Mouse (Mus musculus): Measurements from ENCODE around the gene Ccl27b. TPM values are rescaled to one million over a fixed set of nuclear protein-coding genes. Genes with fewer than 3 reads are reported as not detected.
"Not testable (repeated sequence)": the region's sequence is repeated elsewhere in the genome, so short reads cannot be mapped to it uniquely, and the experiment has no call there.

Gene Ccl27b
- polyA plus RNA-seq (2014; fragmentation: Nextera tagmentation; extraction: Ambion mirVana), result not detected in 2 replicates

DNA sequence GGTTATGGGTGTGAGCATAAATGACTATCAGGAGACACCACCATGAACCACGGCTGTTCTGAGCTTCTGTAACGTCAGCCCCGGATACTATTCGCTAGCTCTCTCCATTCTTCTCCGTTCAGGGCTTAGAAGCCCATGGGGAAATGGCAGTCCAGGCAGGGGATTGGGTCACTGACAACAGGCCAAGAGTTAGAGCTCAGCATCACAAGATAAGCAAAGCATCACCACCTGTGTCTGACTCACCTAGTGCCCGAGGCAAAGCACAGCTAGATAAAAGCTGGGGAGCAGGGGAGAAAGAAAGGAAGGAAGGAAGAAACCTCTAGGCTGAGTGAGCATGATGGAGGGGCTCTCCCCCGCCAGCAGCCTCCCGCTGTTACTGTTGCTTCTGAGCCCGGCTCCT, at the start of gene Ccl27b:
Ccl27b (plus strand) TSS at position 301 of the 400 bp plus-strand sequence.
- not testable (repeated sequence) for H3K9me3 ChIP-seq (ENCODE audit: control insufficient read depth, low read depth, low read length); H3K27ac ChIP-seq (ENCODE audit: low read length); H3K36me3 ChIP-seq (ENCODE audit: control insufficient read depth, insufficient read depth, low read length); H3K27me3 ChIP-seq (ENCODE audit: control insufficient read depth, insufficient read depth, low read length); ATAC-seq (ENCODE audit: insufficient number of reproducible peaks, insufficient read depth, low FRiP score, low read depth); H3K4me1 ChIP-seq (ENCODE audit: control insufficient read depth, insufficient read depth, low read length); H3K4me2 ChIP-seq (replicated peaks; ENCODE audit: low read depth, low read length); H3K4me3 ChIP-seq (ENCODE audit: low read depth, low read length); H3K9ac ChIP-seq (replicated peaks; ENCODE audit: low read depth, low read length)
- no CpG with 5 or more reads among the region's 9 CpGs for WGBS

- no CpG with 5 or more reads among the region's 5 CpGs for WGBS
- H3K9me3 ChIP-seq (ENCODE audit: control insufficient read depth, low read depth, low read length); H3K9ac ChIP-seq (replicated peaks; ENCODE audit: low read depth, low read length); H3K27me3 ChIP-seq (ENCODE audit: control insufficient read depth, insufficient read depth, low read length); H3K4me3 ChIP-seq (ENCODE audit: low read depth, low read length); ATAC-seq (ENCODE audit: insufficient number of reproducible peaks, insufficient read depth, low FRiP score, low read depth); H3K36me3 ChIP-seq (ENCODE audit: control insufficient read depth, insufficient read depth, low read length); H3K27ac ChIP-seq (ENCODE audit: low read length); H3K4me1 ChIP-seq (ENCODE audit: control insufficient read depth, insufficient read depth, low read length); H3K4me2 ChIP-seq (replicated peaks; ENCODE audit: low read depth, low read length): not testable (repeated sequence)
These were observed 43.2 kb upstream of the Ccl27b start, which contains the start of gene Gm10591 for GRCm38 (mm10) chr4:42611895-42612294. TSS of gene Gm10591 (plus strand) at chr4:42612195.

DNA sequence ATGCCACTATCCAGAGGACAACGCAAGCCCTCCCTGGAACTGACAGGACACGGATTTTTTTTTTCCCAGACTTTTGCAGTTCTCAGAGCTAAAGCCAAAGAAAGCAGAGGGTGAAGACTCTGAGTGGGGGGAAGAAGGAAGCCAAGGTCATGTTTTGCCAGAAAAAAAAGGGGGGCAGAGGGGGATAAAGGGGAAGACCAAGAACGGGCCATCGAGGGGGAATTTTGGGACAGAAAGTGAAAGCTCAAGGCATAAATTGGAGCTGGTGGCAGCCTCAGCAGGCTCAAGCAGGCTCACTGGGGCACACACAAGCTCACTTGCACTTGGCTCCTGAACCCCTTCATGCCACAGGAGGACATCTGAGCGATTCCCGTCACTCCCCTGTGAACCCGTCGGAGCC, 25.6 kb upstream of the Ccl27b start, which contains the start of gene Gm2564:
Gm2564 (plus strand) TSS at position 301 of the 400 bp plus-strand sequence.
- not testable (repeated sequence) for H3K4me3 ChIP-seq (ENCODE audit: low read depth, low read length); H3K4me2 ChIP-seq (replicated peaks; ENCODE audit: low read depth, low read length); H3K9me3 ChIP-seq (ENCODE audit: control insufficient read depth, low read depth, low read length); H3K27ac ChIP-seq (ENCODE audit: low read length); ATAC-seq (ENCODE audit: insufficient number of reproducible peaks, insufficient read depth, low FRiP score, low read depth); H3K27me3 ChIP-seq (ENCODE audit: control insufficient read depth, insufficient read depth, low read length); H3K4me1 ChIP-seq (ENCODE audit: control insufficient read depth, insufficient read depth, low read length); H3K9ac ChIP-seq (replicated peaks; ENCODE audit: low read depth, low read length); H3K36me3 ChIP-seq (ENCODE audit: control insufficient read depth, insufficient read depth, low read length)
- WGBS, result no CpG with 5 or more reads among the region's 8 CpGs

GRCm38 (mm10) chr4:42661793-42662192, 6.7 kb downstream of the Ccl27b start, which contains the start of gene Il11ra2:
TSS of gene Il11ra2 (minus strand) at chr4:42661893.
- not testable (repeated sequence) for H3K27ac ChIP-seq (ENCODE audit: low read length); H3K9ac ChIP-seq (replicated peaks; ENCODE audit: low read depth, low read length); ATAC-seq (ENCODE audit: insufficient number of reproducible peaks, insufficient read depth, low FRiP score, low read depth); H3K4me2 ChIP-seq (replicated peaks; ENCODE audit: low read depth, low read length); H3K4me3 ChIP-seq (ENCODE audit: low read depth, low read length); H3K36me3 ChIP-seq (ENCODE audit: control insufficient read depth, insufficient read depth, low read length); H3K4me1 ChIP-seq (ENCODE audit: control insufficient read depth, insufficient read depth, low read length); H3K9me3 ChIP-seq (ENCODE audit: control insufficient read depth, low read depth, low read length); H3K27me3 ChIP-seq (ENCODE audit: control insufficient read depth, insufficient read depth, low read length)
- WGBS, result no CpG with 5 or more reads among the region's 3 CpGs

DNA sequence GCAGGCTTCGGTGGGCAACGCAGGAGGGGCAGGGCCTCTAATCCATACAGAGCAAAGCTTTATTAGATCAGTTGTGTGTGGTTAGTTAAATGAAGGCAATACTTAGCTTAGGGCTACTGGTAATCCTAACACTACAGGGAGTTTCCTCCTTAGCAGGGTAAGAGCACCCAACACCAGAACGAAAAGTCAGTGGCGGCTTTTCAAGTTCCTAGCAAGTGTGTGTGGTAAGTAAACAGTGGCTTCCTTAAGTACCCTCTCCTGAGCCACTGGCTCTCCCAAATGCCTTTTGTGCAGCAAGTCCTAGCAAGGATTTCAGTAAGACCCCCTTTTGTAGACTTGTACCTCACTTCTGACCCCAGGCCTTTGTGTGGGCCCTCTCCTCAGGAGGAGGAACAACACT, 20.4 kb downstream of the Ccl27b start:
- H3K4me1 ChIP-seq (ENCODE audit: control insufficient read depth, insufficient read depth, low read length); H3K27me3 ChIP-seq (ENCODE audit: control insufficient read depth, insufficient read depth, low read length); H3K9me3 ChIP-seq (ENCODE audit: control insufficient read depth, low read depth, low read length); H3K27ac ChIP-seq (ENCODE audit: low read length); H3K4me3 ChIP-seq (ENCODE audit: low read depth, low read length); H3K4me2 ChIP-seq (replicated peaks; ENCODE audit: low read depth, low read length); H3K9ac ChIP-seq (replicated peaks; ENCODE audit: low read depth, low read length); H3K36me3 ChIP-seq (ENCODE audit: control insufficient read depth, insufficient read depth, low read length); ATAC-seq (ENCODE audit: insufficient number of reproducible peaks, insufficient read depth, low FRiP score, low read depth): not testable (repeated sequence)
- no CpG with 5 or more reads among the region's 4 CpGs for WGBS

GRCm38 (mm10) chr4:42679365-42679764, 24.3 kb downstream of the Ccl27b start:
- not testable (repeated sequence) for H3K4me1 ChIP-seq (ENCODE audit: control insufficient read depth, insufficient read depth, low read length); H3K36me3 ChIP-seq (ENCODE audit: control insufficient read depth, insufficient read depth, low read length); H3K4me2 ChIP-seq (replicated peaks; ENCODE audit: low read depth, low read length); H3K9ac ChIP-seq (replicated peaks; ENCODE audit: low read depth, low read length); ATAC-seq (ENCODE audit: insufficient number of reproducible peaks, insufficient read depth, low FRiP score, low read depth); H3K27ac ChIP-seq (ENCODE audit: low read length); H3K27me3 ChIP-seq (ENCODE audit: control insufficient read depth, insufficient read depth, low read length); H3K9me3 ChIP-seq (ENCODE audit: control insufficient read depth, low read depth, low read length); H3K4me3 ChIP-seq (ENCODE audit: low read depth, low read length)
- no CpG with 5 or more reads among the region's 7 CpGs for WGBS

- H3K4me2 ChIP-seq (replicated peaks; ENCODE audit: low read depth, low read length); H3K4me3 ChIP-seq (ENCODE audit: low read depth, low read length); H3K36me3 ChIP-seq (ENCODE audit: control insufficient read depth, insufficient read depth, low read length); H3K9me3 ChIP-seq (ENCODE audit: control insufficient read depth, low read depth, low read length); H3K4me1 ChIP-seq (ENCODE audit: control insufficient read depth, insufficient read depth, low read length); H3K27ac ChIP-seq (ENCODE audit: low read length); H3K9ac ChIP-seq (replicated peaks; ENCODE audit: low read depth, low read length); ATAC-seq (ENCODE audit: insufficient number of reproducible peaks, insufficient read depth, low FRiP score, low read depth); H3K27me3 ChIP-seq (ENCODE audit: control insufficient read depth, insufficient read depth, low read length): not testable (repeated sequence)
- no CpG with 5 or more reads among the region's 32 CpGs for WGBS
These were observed 25.6 kb downstream of the Ccl27b start for GRCm38 (mm10) chr4:42680374-42681356.

DNA sequence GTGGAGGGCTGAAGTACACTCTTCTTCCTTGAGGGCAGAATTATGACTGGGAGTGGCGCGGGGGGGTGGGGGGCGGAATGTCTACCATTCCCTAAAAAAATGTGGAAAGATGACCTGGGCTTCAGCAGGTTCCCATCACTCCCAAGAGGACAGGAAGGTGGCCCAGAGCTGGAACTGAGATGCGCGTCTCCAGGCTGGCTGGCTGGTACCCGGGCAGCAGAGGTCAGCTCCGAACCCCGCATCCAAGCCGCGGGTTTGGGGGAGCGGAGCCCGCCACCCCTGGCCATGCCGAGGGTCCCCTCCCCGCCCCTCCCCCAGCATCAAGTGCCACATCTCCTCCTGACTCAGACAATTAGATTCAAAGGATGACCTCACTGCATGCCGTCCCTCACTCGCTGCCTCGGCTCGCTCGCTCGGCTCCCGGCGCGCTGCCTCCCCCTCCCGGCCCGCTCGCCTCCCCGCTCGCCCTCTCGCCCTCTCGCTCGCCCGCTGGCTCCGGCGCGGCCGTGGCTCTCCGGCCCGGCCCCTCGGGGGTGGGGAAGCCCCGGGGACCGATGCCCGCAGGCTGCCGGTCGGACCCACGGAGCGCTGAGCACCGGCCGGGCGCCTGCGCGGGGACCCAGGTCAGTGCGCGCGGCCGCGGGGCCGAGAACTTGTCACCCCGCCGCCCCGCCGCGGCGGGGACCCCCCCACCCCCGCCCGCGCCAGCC, 26.6 kb downstream of the Ccl27b start:
- ATAC-seq (ENCODE audit: insufficient number of reproducible peaks, insufficient read depth, low FRiP score, low read depth); H3K4me3 ChIP-seq (ENCODE audit: low read depth, low read length); H3K27me3 ChIP-seq (ENCODE audit: control insufficient read depth, insufficient read depth, low read length); H3K27ac ChIP-seq (ENCODE audit: low read length); H3K9me3 ChIP-seq (ENCODE audit: control insufficient read depth, low read depth, low read length); H3K36me3 ChIP-seq (ENCODE audit: control insufficient read depth, insufficient read depth, low read length); H3K4me2 ChIP-seq (replicated peaks; ENCODE audit: low read depth, low read length); H3K9ac ChIP-seq (replicated peaks; ENCODE audit: low read depth, low read length); H3K4me1 ChIP-seq (ENCODE audit: control insufficient read depth, insufficient read depth, low read length): not testable (repeated sequence)
- no CpG with 5 or more reads among the region's 66 CpGs for WGBS

All from stomach, embryonic 14.5 days (tissue).